Mouse (Mus musculus): ENCODE results near the gene Cblc. TPM values are rescaled to one million over a fixed set of nuclear protein-coding genes. Genes with fewer than 3 reads are reported as not detected.
A peak's percentile ranks its signal among the peaks of the same experiment; 100 is the strongest.
"Not testable (repeated sequence)": the region's sequence is repeated elsewhere in the genome, so short reads cannot be mapped to it uniquely, and the experiment has no call there.

Cblc gene
- total and polyA plus RNA-seq, 2 experiments from 2014 or later, result 0.46 TPM; not detected in 1

- Histone ChIP-seq H3K9me3 (ENCODE audit: low read length) (no peaks in the 10 kb centered on the region), H3K27ac (no peak overlapping the region), H3K4me1 (ENCODE audit: insufficient read depth, low read length) (no peaks in the 10 kb centered on the region), H3K4me3 (ENCODE audit: low read length) (no peak overlapping the region), H3K27me3 (ENCODE audit: insufficient read depth, low read length) (peaks cover 21% of the 10 kb centered on the region), H3K36me3 (ENCODE audit: insufficient read depth, low read length) (no peaks in the 10 kb centered on the region), H3K4me2 (ENCODE audit: low read depth, low read length) (no peak overlapping the region), H3K9ac (replicated peaks; ENCODE audit: low read length) (no peak overlapping the region)
- TF ChIP-seq CTCF (IDR thresholded peaks at IDR 0.05; ENCODE audit: low read depth), result no peak
- no peak for DNase-seq (ENCODE audit: low spot score)
- WGBS, result 54% methylated on average over 2 of the region's 2 CpGs
- no peak for ATAC-seq
Observed at GRCm38 (mm10) chr7:19795236-19795635, 1.4 kb downstream of the Cblc start.

- 83% methylated on average over 19 of the region's 19 CpGs for WGBS
- no peak overlapping the region for H3K4me2 ChIP-seq (ENCODE audit: low read depth, low read length)
- DNase-seq (ENCODE audit: low spot score) (no peak), ATAC-seq (no peak)
- H3K4me1 ChIP-seq (ENCODE audit: insufficient read depth, low read length), result no peaks in the 10 kb centered on the region
- no peak for TF ChIP-seq CTCF (IDR thresholded peaks at IDR 0.05; ENCODE audit: low read depth)
- H3K4me3 ChIP-seq (ENCODE audit: low read length), result no peak overlapping the region
- H3K27me3 ChIP-seq (ENCODE audit: insufficient read depth, low read length), result peaks cover 21% of the 10 kb centered on the region
- H3K9ac ChIP-seq (replicated peaks; ENCODE audit: low read length), result no peak overlapping the region
- no peaks in the 10 kb centered on the region for H3K36me3 ChIP-seq (ENCODE audit: insufficient read depth, low read length)
- H3K9me3 ChIP-seq (ENCODE audit: low read length), result no peaks in the 10 kb centered on the region
- no peak overlapping the region for H3K27ac ChIP-seq
Observed at GRCm38 (mm10) chr7:19792701-19793630, 3.6 kb downstream of the Cblc start.

DNA sequence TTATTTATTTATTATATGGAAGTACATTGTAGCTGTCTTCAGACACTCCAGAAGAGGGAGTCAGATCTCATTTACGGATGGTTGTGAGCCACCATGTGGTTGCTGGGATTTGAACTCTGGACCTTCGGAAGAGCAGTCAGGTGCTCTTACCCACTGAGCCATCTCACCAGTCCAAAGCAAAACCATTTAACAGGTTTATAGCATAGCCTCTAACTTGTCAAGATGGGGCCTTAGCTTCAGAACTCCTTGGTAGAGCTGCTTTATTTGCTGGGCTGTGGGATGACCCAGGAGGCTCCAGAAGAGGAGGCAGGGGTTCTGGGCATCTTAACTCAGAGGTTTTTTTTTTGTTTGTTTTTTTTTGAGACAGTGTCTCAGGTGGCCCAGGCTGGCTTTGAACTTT, 5.1 kb downstream of the Cblc start:
- not testable (repeated sequence) for H3K9ac ChIP-seq (replicated peaks; ENCODE audit: low read length); H3K4me2 ChIP-seq (ENCODE audit: low read depth, low read length); H3K4me3 ChIP-seq (ENCODE audit: low read length); H3K9me3 ChIP-seq (ENCODE audit: low read length); H3K36me3 ChIP-seq (ENCODE audit: insufficient read depth, low read length); ATAC-seq; H3K27ac ChIP-seq; DNase-seq (ENCODE audit: low spot score); H3K4me1 ChIP-seq (ENCODE audit: insufficient read depth, low read length); H3K27me3 ChIP-seq (ENCODE audit: insufficient read depth, low read length)
- 82% methylated on average over 2 of the region's 2 CpGs for WGBS

GRCm38 (mm10) chr7:19789904-19790347, 6.7 kb downstream of the Cblc start:
- H3K27ac ChIP-seq, result no peak overlapping the region; the same call in 1 of the 2 replicates
- H3K9me3 ChIP-seq (ENCODE audit: low read length), result no peaks in the 10 kb centered on the region
- DNase-seq (ENCODE audit: low spot score) (peak; percentile 89), ATAC-seq (peak; percentile 77)
- H3K4me2 ChIP-seq (ENCODE audit: low read depth, low read length), result peak overlapping the region; percentile 68
- H3K9ac ChIP-seq (replicated peaks; ENCODE audit: low read length), result peak overlapping the region; percentile 33; the same call in 1 of the 2 replicates
- peak; percentile 98 for TF ChIP-seq CTCF (IDR thresholded peaks at IDR 0.05; ENCODE audit: low read depth)
- H3K4me1 ChIP-seq (ENCODE audit: insufficient read depth, low read length), result no peaks in the 10 kb centered on the region
- WGBS, result under 1% methylated on average over 19 of the region's 19 CpGs
- peak overlapping the region; percentile 31 for H3K4me3 ChIP-seq (ENCODE audit: low read length)
- H3K36me3 ChIP-seq (ENCODE audit: insufficient read depth, low read length), result no peaks in the 10 kb centered on the region
- no peaks in the 10 kb centered on the region for H3K27me3 ChIP-seq (ENCODE audit: insufficient read depth, low read length)

DNA sequence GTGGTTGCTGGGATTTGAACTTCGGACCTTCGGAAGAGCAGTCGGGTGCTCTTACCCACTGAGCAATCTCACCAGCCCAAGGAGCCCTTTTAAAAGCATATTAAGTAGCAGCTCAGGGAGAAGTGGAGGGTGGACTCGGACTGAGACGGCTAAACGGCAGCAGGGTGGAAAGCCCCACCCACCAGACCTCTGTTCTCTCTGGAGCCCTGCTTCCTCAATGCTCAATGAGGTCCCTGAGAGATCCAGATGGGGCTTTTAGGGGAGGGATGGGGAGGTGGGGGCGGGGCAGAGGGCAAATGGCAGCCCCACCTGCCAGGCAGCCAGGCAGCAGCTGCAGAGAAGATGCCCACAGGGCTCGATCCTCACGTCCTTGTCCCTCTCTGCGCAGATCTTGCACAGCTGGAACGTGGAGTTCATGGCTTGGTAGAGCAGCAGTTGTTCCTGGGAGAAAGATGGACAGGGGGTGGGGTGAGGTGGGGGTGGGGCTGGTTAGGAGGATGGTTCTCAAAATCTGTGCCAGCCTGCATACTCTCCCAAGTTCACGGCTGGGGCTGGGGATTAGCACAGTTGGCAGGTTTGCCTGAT, 10.6 kb downstream of the Cblc start:
- Histone ChIP-seq H3K36me3 (ENCODE audit: insufficient read depth, low read length) (no peaks in the 10 kb centered on the region), H3K4me2 (ENCODE audit: low read depth, low read length) (no peak overlapping the region), H3K4me3 (ENCODE audit: low read length) (no peak overlapping the region), H3K27ac (no peak overlapping the region), H3K27me3 (ENCODE audit: insufficient read depth, low read length) (no peaks in the 10 kb centered on the region), H3K4me1 (ENCODE audit: insufficient read depth, low read length) (no peaks in the 10 kb centered on the region), H3K9me3 (ENCODE audit: low read length) (no peaks in the 10 kb centered on the region; the same call in 1 of the 2 replicates), H3K9ac (replicated peaks; ENCODE audit: low read length) (no peak overlapping the region)
- ATAC-seq (no peak), DNase-seq (ENCODE audit: low spot score) (no peak)
- no peak for TF ChIP-seq CTCF (IDR thresholded peaks at IDR 0.05; ENCODE audit: low read depth)
- 37% methylated on average over 12 of the region's 12 CpGs for WGBS

GRCm38 (mm10) chr7:19784764-19785535, 11.7 kb downstream of the Cblc start:
- H3K27me3 ChIP-seq (ENCODE audit: insufficient read depth, low read length), result no peaks in the 10 kb centered on the region
- H3K9me3 ChIP-seq (ENCODE audit: low read length), result no peaks in the 10 kb centered on the region; the same call in 1 of the 2 replicates
- H3K4me1 ChIP-seq (ENCODE audit: insufficient read depth, low read length), result no peaks in the 10 kb centered on the region
- 38% methylated on average over 11 of the region's 11 CpGs for WGBS
- TF ChIP-seq CTCF (IDR thresholded peaks at IDR 0.05; ENCODE audit: low read depth), result peak; percentile 55
- H3K4me3 ChIP-seq (ENCODE audit: low read length), result no peak overlapping the region
- no peak overlapping the region for H3K4me2 ChIP-seq (ENCODE audit: low read depth, low read length)
- ATAC-seq (no peak), DNase-seq (ENCODE audit: low spot score) (no peak)
- no peak overlapping the region for H3K9ac ChIP-seq (replicated peaks; ENCODE audit: low read length)
- H3K36me3 ChIP-seq (ENCODE audit: insufficient read depth, low read length), result no peaks in the 10 kb centered on the region
- no peak overlapping the region for H3K27ac ChIP-seq

Measured in hindbrain, postnatal 0 days (tissue).